Comparison of ENCODE assay signal across 8 mouse cellular contexts in the genomic region with DNA sequence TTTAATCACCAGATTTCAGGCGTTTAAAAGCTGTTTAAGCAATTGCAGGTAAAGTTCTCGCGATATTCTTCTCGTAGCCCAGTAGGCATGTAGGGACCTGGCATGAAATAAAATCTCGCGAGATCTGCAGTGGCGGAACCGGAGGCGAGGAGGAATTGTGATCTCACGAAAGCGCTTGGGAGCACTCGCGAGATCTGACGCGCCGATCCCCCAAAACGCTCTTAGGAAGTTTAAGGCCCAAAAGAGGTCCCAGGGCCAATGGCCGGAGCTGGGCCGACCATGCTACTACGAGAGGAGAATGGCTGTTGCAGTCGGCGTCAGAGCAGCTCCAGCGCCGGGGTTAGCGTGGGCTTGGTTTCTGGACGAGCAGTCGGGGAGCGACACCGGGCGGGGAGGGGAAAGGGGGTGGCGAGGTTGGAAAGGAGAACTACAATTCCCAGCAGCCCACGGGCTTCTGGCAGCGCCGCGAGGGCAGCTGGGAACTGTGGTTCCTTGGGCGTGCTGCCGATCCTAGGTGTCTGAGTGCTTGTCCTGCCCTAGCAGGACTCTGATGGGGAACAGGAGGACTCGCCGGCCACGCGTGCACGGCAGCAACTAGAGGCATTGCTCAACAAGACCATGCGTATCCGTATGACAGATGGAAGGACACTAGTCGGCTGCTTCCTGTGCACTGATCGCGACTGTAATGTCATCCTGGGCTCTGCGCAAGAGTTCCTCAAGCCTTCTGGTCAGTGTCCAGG. TPM values are rescaled to one million over a fixed set of nuclear protein-coding genes. Genes with fewer than 3 reads are reported as not detected.
DNase-seq lines count a peak whose midpoint lies in the region; ATAC-seq lines count a peak whose summit lies in the region.

No protein-coding gene starts in this region.

- peak overlapping the region; percentile 64 for H3K4me3 ChIP-seq in hindbrain, embryonic 14.5 days (replicated peaks; ENCODE audit: low read length)

- H3K4me2 ChIP-seq in hindbrain, embryonic 14.5 days (replicated peaks): peak overlapping the region; percentile 93

- peaks cover 15% of the 10 kb centered on the region for H3K4me1 ChIP-seq in hindbrain, embryonic 14.5 days (replicated peaks; ENCODE audit: control insufficient read depth, insufficient read depth, low read length)

- peak; percentile 92 for ATAC-seq in hindbrain, embryonic 14.5 days (ENCODE audit: low FRiP score)

- H3K9ac ChIP-seq in hindbrain, embryonic 14.5 days: peak overlapping the region; percentile 87

- 0 out of 2 replicates have a peak, but pooled peaks cover 7% of the 10 kb centered on the region for H3K27me3 ChIP-seq in hindbrain, embryonic 14.5 days (ENCODE audit: control insufficient read depth, insufficient read depth, low read length)

- no peaks in the 10 kb centered on the region for H3K9me3 ChIP-seq in hindbrain, embryonic 14.5 days (ENCODE audit: control insufficient read depth, low read length)

- under 1% methylated on average over 48 of the region's 48 CpGs for WGBS in hindbrain, embryonic 14.5 days

- peak overlapping the region; percentile 98 for H3K27ac ChIP-seq in hindbrain, embryonic 14.5 days

- peak; percentile 99 for DNase-seq in NIH3T3 (ENCODE audit: low read depth)
- DNase-seq in cerebellum, postnatal 10 days: peak; percentile 97 to 98
- peak; percentile 94 to 96 for DNase-seq in frontal cortex, postnatal 14 days (ENCODE audit: low spot score in 2 of 2)
- DNase-seq in hindbrain, embryonic 14.5 days (ENCODE audit: low spot score): peak; percentile 99
- peak; percentile 95 to 96 for DNase-seq in layer of hippocampus, postnatal 36 days
- peak; percentile 98 for DNase-seq in lung, postnatal 36 days
- DNase-seq in retina, postnatal 1 day: peak; percentile 100
- DNase-seq in urinary bladder, adult 18-20 months (ENCODE audit: low spot score in 2 of 2): peak; percentile 96

- peaks cover 40% of the 10 kb centered on the region for H3K36me3 ChIP-seq in hindbrain, embryonic 14.5 days (replicated peaks; ENCODE audit: control insufficient read depth, insufficient read depth)

RNA-seq across cellular contexts. Expression of gene Cyb5d1, which starts 0.4 kb away (rescaled TPM):
- polyA plus RNA-seq in hindbrain, embryonic 14.5 days (2014; fragmentation: Nextera tagmentation; extraction: Ambion mirVana): 23.9 and 26.7 TPM in 2 replicates
- 10 to 100 TPM; 44.6 to 48.6 TPM for total RNA-seq in layer of hippocampus, postnatal 36 days (2021)

RNA-seq across cellular contexts. Expression of gene Naa38, which starts 0.5 kb away (rescaled TPM):
- 117 and 130 TPM in 2 replicates for polyA plus RNA-seq in hindbrain, embryonic 14.5 days (2014; fragmentation: Nextera tagmentation; extraction: Ambion mirVana)
- 100 to 1,000 TPM; 117 to 118 TPM for total RNA-seq in layer of hippocampus, postnatal 36 days (2021)

RNA-seq across cellular contexts. Expression of gene Tmem88, which starts 2.2 kb away (rescaled TPM):
- polyA plus RNA-seq in hindbrain, embryonic 14.5 days (2014; fragmentation: Nextera tagmentation; extraction: Ambion mirVana): 5.4 and 7.7 TPM in 2 replicates
- total RNA-seq in layer of hippocampus, postnatal 36 days (2021): 1 to 10 TPM; 1.8 to 2.6 TPM

RNA-seq across cellular contexts. Expression of gene Kdm6b, which starts 17.7 kb away (rescaled TPM):
- polyA plus RNA-seq in hindbrain, embryonic 14.5 days (2014; fragmentation: Nextera tagmentation; extraction: Ambion mirVana): 26.8 and 33.0 TPM in 2 replicates
- total RNA-seq in layer of hippocampus, postnatal 36 days (2021): 10 to 100 TPM; 32.0 to 41.6 TPM

RNA-seq across cellular contexts. Expression of gene Chd3, which starts 26.6 kb away (rescaled TPM):
- 67.5 and 76.6 TPM in 2 replicates for polyA plus RNA-seq in hindbrain, embryonic 14.5 days (2014; fragmentation: Nextera tagmentation; extraction: Ambion mirVana)
- total RNA-seq in layer of hippocampus, postnatal 36 days (2021): 100 to 1,000 TPM; 537 to 553 TPM

Comparison
In these comparisons a context has a peak if more than half of its experiments do, and no peak if none do; other contexts are left out.
1. Peak in every context shown above with its lines: DNase-seq, ATAC-seq, H3K4me3 ChIP-seq and H3K27ac ChIP-seq.